Mouse (Mus musculus) brain, embryonic 14.5 days (tissue): ENCODE results near the gene Hmga2.
"Not testable (repeated sequence)": the region's sequence is repeated elsewhere in the genome, so short reads cannot be mapped to it uniquely, and the experiment has no call there.

Experiments
- CTCF ChIP-seq: fragments of 200-500 bp; IDR thresholded peaks from 2 replicates; pipeline ENCODE4 v1.5.1; 2012; ENCODE audit warnings: inconsistent platforms, mild to moderate bottlenecking, moderate library complexity, borderline replicate concordance; ENCODE audit not compliant: insufficient read depth, insufficient read length; ENCODE audit errors: extremely low read depth
- POLR2A ChIP-seq: fragments of 200-500 bp; IDR thresholded peaks from 2 replicates; pipeline ENCODE4 v1.6.1; 2012; ENCODE audit warnings: mild to moderate bottlenecking, inconsistent platforms, borderline replicate concordance; ENCODE audit not compliant: poor library complexity, insufficient read depth, insufficient read length, severe bottlenecking; ENCODE audit errors: extremely low read depth

- not testable (repeated sequence) for TF ChIP-seq POLR2A, CTCF
These were observed 110.1 kb downstream of the Hmga2 start for GRCm38 (mm10) chr10:120366173-120366592.
